Mouse (Mus musculus) bone marrow, adult 2 months (tissue): ENCODE results near the gene Pik3r5. TPM values are rescaled to one million over a fixed set of nuclear protein-coding genes. Genes with fewer than 3 reads are reported as not detected.

Source experiments
- H3K27ac ChIP-seq: fragments of 200-500 bp; 2 replicates; pipeline ENCODE4 v1.5.1; 2012; ENCODE audit warnings: low read depth, mild to moderate bottlenecking, control low read depth, inconsistent platforms, low read length; ENCODE audit not compliant: control insufficient read depth, poor library complexity, insufficient read depth
- H3K4me1 ChIP-seq: fragments of 200-500 bp; 2 replicates; pipeline ENCODE4 v1.6.1; 2011; ENCODE audit warnings: low read length; ENCODE audit not compliant: control insufficient read depth, insufficient read depth
- H3K4me3 ChIP-seq: fragments of 200-500 bp; replicated peaks from 2 replicates; pipeline ENCODE3; 2011; ENCODE audit warnings: mild to moderate bottlenecking, low read depth, low read length, control low read depth; ENCODE audit not compliant: control insufficient read depth
- CTCF ChIP-seq: fragments of 200-500 bp; IDR thresholded peaks from 2 replicates; pipeline ENCODE4 v1.5.1; 2011; ENCODE audit warnings: low read length, control low read depth; ENCODE audit not compliant: control insufficient read depth, insufficient read depth
- POLR2A ChIP-seq: fragments of 200-500 bp; IDR thresholded peaks from 2 replicates; pipeline ENCODE4 v1.6.1; 2011; ENCODE audit warnings: low read depth, mild to moderate bottlenecking, control low read depth, low read length, borderline replicate concordance; ENCODE audit not compliant: control insufficient read depth
- whole genome bisulfite sequencing: fragments of 180-500 bp; shearing (Covaris S2); methylation state at CpG from one replicate; pipeline ENCODE4 v1.1.7; 2018; 5-methylcytosine and 5-hydroxymethylcytosine counted together
- polyA plus RNA-seq: library from polyadenylated mRNA; stranded (reverse); fragments of >200 nt; gene quantifications from 2 replicates; pipeline ENCODE4 v1.2.4, GENCODE M21; 2011; ENCODE audit warnings: low replicate concordance; ENCODE audit not compliant: missing spikeins, insufficient read depth, insufficient read length

Gene Pik3r5
- 6.4 and 26.5 TPM in 2 replicates for polyA plus RNA-seq

DNA sequence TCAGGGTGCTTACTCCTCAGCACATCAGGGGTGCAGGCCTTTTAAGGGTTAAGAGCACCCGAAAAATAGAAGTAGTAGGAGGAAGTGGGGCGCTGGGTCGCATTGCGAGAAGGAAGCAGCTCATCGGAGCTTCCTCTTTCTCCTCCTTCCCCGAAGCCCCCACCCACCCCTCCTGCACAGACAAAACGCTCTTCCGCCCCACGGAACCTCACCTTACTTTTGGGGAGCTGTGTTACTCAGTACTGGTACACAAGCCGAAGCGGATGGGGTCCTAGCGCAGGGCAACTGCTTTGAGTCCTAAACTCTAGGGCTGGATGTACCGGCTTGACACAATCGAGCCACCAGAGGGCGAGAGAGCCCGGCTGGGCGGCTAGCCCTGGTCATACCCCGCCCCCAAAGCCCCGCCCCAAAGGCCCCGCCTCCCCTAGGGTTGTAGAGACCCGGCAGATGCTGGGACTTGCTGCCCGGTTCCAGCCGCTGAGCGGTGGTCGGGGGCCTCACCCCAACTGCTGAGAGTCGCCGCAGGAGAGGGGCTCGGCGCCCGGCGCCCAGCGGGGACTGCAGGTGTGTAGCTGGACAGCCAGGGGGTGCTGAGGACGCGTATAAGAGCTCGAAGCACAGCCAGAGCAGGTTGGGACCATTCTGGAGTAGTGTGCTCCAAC is at the start of gene Pik3r5:
Gene Pik3r5, plus strand, starts transcription at position 423 of the 662 bp plus-strand sequence.
- Histone ChIP-seq H3K4me3 (peak within 1 kb of the TSS; percentile 92), H3K4me1 (peaks cover 6% of the 10 kb centered on the region; the same call in 1 of the 2 replicates), H3K27ac (peak within 1 kb of the TSS; percentile 96)
- TF ChIP-seq CTCF (peak; percentile 63), POLR2A (peak; percentile 57; the same call in 1 of the 2 replicates)
- under 1% methylated on average over 35 of the region's 35 CpGs for WGBS

DNA sequence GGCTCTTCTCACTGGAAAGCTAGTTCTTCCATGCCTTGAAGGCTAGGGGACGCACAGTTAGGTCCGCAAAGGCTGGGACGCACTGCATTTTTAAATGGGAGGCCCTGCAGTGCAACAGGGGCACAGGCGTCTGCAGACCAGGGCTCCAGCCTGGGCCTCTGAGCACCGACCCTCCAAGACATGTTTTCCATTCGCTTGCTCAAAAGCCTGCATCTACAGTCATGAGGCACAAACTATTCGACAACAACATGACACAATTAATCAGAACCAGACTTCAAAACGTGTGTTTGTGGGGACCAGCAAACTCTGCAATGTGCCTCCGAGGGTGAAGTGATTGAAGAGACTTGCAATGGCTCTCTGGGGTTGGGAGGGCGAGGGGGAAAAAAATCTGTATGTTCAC is 48.4 kb upstream of the Pik3r5 start:
- 30% methylated on average over 10 of the region's 10 CpGs for WGBS
- H3K4me1 ChIP-seq = no peaks in the 10 kb centered on the region; the same call in 1 of the 2 replicates
- no peak overlapping the region for H3K4me3 ChIP-seq
- H3K27ac ChIP-seq = no peak overlapping the region
- no peak for TF ChIP-seq POLR2A
- no peak for TF ChIP-seq CTCF

DNA sequence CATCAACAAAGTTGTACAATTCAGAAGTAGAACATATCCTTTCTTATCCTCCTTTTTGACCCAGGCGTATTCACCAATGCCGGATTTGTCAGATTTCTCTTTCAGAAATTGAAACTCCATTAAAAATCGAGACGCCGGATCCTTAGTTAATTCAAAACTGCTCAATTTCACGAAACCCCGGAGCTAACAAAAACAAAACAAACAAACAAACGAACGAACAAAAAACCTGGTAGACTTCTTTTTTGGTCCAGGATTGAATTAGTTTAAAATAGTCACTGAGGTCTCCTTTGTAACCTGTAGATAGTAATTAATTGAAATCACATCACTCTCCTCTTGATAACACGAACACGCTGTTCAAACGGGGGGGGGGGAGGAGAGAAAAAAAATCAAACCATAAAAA is 47.8 kb upstream of the Pik3r5 start:
- 8% methylated on average over 12 of the region's 12 CpGs for WGBS
- Histone ChIP-seq H3K4me1 (no peaks in the 10 kb centered on the region; the same call in 1 of the 2 replicates), H3K4me3 (no peak overlapping the region), H3K27ac (no peak overlapping the region)
- no peak for TF ChIP-seq POLR2A
- no peak for TF ChIP-seq CTCF

DNA sequence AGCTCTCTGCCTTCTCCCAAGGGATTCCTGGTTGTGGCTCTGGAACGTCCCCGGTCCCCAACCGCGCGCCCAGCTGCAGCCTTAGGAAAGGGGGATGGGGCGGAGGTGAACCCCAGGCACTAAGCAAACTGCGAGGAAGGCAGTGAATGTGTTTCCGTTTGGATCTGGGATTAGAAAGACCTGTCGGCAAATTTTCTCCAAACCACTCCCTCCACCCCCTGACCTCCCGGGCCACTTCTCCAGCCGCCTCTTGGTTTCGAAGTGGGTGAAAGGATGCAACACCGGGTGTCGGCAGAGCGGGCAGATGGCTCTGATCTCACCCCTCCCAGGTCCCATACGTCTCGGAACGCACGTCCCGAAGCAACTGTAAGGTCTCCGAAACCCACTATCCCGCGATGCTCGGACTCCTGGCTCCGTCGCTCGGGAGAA is 47.3 kb upstream of the Pik3r5 start:
- Histone ChIP-seq H3K27ac (no peak overlapping the region; the same call in 1 of the 2 replicates), H3K4me3 (no peak overlapping the region), H3K4me1 (no peaks in the 10 kb centered on the region; the same call in 1 of the 2 replicates)
- TF ChIP-seq CTCF (no peak), POLR2A (no peak)
- WGBS = 5% methylated on average over 27 of the region's 27 CpGs

DNA sequence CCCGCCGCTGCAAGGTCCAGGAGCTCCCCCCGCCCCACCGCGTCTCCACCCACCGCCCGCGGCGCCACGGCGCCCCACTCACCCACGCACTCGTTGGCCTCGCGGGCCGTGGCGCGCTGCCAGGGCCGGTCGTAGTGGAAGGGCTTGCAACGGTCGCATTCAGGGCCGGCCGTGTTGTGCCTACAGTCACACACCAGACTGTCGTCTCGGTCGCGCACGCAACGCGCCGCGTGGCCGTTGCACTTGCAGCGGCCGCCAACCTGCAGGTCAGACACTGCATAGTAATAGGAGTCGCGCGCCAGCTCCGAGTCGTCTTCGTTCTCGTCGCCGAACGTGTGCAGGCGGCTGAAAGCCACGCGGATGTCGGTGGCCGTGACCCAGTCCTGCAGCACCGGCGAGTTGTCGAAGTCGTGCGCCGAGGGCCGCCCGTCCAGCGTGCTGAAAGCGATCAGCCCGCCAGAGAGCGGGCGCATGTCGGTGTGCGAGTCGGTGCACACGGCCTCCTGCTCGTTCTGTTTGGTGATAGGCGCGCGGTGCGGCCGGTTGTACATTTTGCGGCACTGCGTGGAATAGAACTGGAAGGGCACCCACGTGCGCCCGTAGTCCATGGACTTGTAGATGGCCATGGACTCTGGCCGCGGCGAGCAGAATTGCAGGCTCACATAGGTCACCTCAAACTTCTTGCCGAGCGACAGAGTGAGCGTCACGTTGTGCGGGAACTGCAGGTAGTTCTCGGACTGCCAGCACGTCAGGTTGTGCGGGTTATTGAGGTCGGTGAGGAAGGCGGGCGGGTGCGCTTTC is 46.7 kb upstream of the Pik3r5 start:
- Histone ChIP-seq H3K4me3 (no peak overlapping the region), H3K4me1 (no peaks in the 10 kb centered on the region; the same call in 1 of the 2 replicates), H3K27ac (no peak overlapping the region; the same call in 1 of the 2 replicates)
- WGBS = 2% methylated on average over 94 of the region's 94 CpGs
- TF ChIP-seq CTCF = no peak
- 0 out of 2 replicates have a peak, but pooled peaks have one; percentile 2 for TF ChIP-seq POLR2A

DNA sequence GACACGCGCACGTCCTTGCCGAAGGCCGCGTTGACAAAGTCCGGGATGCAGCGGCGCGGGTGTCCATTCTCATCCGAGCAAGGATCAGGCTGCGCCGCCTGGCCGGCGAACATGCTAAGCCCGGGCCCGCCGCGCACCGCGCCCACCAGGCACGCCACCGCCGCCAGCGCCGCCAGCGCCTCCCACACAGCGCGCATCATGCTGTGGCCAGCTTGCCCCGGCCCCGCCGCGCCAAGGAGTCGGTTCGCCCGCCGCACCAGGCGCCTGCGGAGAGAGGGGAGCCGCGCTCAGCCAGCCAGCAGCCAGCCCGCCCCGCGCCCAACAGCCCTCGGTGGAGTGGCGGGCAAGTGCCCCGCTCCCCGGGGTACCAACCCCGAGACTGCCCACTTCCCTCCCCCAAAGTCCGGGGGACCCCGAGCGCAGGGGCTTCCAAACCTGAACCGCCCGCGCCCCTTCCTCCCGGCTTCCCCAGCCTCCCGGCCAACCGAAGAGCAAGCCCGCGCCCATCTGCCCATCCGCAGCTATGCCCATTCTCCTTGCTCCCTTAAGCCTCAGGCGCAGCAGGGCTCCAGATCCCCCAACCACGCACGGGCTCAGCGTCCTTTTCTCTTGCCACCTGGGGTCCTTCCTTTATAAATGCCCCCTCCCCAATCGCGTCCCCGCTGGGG is 45.9 kb upstream of the Pik3r5 start:
- WGBS = 2% methylated on average over 68 of the region's 68 CpGs
- H3K4me3 ChIP-seq = peak overlapping the region; percentile 42
- TF ChIP-seq POLR2A (no peak), CTCF (no peak)

DNA sequence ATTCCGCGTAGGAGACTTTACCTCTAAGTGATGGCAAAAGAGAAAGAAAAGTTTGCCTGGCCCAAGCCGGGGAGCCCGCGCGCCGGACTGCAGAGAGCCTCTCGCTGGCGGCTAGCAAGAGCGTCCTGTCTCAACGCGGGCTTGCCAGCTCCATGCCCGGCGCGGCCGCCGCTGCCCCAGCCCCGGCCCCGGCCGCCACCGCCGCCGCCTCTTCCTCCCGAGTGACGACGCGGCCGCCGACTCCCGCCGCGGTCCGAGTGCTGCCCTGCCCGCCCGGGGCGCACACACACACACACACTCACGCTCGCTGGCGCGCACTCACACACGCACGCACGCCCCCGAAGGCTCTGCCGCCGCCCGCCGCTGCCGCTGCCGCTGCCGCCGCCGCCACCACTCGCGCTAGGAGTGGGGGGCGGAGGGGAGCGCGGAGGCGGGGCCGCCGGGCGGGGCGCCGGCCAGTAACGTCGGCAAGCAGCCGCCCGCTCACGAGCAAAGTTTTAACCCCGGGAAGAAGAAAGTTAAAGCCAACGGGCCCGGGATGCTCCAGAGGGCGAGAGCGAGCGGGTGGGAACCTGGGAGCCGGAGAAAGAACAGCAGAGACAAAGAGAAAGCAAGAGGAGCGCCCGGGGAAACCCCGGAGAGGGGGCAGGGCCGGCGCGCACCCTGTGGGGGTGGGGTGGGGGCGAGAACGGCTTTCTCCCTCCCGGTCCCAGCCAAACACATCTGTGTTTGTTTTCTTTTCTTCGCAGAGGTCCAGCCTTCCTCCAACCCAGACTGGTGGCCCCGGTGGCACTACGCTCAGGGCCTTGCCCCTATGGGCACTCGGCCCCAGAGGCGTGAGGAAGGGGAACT is 45.1 kb upstream of the Pik3r5 start:
- WGBS = 2% methylated on average over 90 of the region's 90 CpGs
- TF ChIP-seq CTCF = no peak
- no peak for TF ChIP-seq POLR2A
- Histone ChIP-seq H3K27ac (no peak overlapping the region; the same call in 1 of the 2 replicates), H3K4me3 (peak overlapping the region; percentile 51), H3K4me1 (no peaks in the 10 kb centered on the region; the same call in 1 of the 2 replicates)

More for the DNA sequence above, 45.9 kb upstream of the Pik3r5 start:
- Histone ChIP-seq H3K27ac (no peak overlapping the region; the same call in 1 of the 2 replicates), H3K4me1 (no peaks in the 10 kb centered on the region; the same call in 1 of the 2 replicates)
